Mouse (Mus musculus) neural tube, embryonic 10.5 days (tissue): ENCODE data around the gene Hectd2.

ENCODE experiments used
- DNase-seq: peaks from one replicate; pipeline ENCODE4 v3.0.0-alpha.2; 2017; ENCODE audit warnings: low spot score; ENCODE audit errors: extremely low spot score

Hectd2 gene

GRCm38 (mm10) chr19:36561171-36561570 is 6.7 kb downstream of the Hectd2 start:
- no peak for DNase-seq

- DNase-seq, result no peak
These were observed 10.0 kb downstream of the Hectd2 start for GRCm38 (mm10) chr19:36564396-36564795.

GRCm38 (mm10) chr19:36573986-36574385 is 19.5 kb downstream of the Hectd2 start:
- no peak for DNase-seq

GRCm38 (mm10) chr19:36575159-36575558 is 20.7 kb downstream of the Hectd2 start:
- no peak for DNase-seq

- DNase-seq, result no peak
These were observed 26.4 kb downstream of the Hectd2 start for GRCm38 (mm10) chr19:36580874-36581273.

- DNase-seq, result no peak
These were observed 27.7 kb downstream of the Hectd2 start for GRCm38 (mm10) chr19:36582116-36582515.

GRCm38 (mm10) chr19:36585505-36585904 is 31.1 kb downstream of the Hectd2 start:
- no peak for DNase-seq

GRCm38 (mm10) chr19:36594409-36594808 is 40.0 kb downstream of the Hectd2 start:
- no peak for DNase-seq

GRCm38 (mm10) chr19:36601869-36602268 is 47.4 kb downstream of the Hectd2 start:
- DNase-seq, result no peak

- peak; percentile 15 for DNase-seq
These were observed 48.3 kb downstream of the Hectd2 start for GRCm38 (mm10) chr19:36602535-36603312.

GRCm38 (mm10) chr19:36606270-36606669 is 51.8 kb downstream of the Hectd2 start:
- DNase-seq, result no peak

- DNase-seq, result no peak
These were observed 54.8 kb downstream of the Hectd2 start for GRCm38 (mm10) chr19:36609229-36609628.

GRCm38 (mm10) chr19:36610309-36610708 is 55.9 kb downstream of the Hectd2 start:
- DNase-seq, result no peak

GRCm38 (mm10) chr19:36625906-36626305 is 71.5 kb downstream of the Hectd2 start:
- DNase-seq, result no peak

- no peak for DNase-seq
These were observed 72.4 kb downstream of the Hectd2 start for GRCm38 (mm10) chr19:36626881-36627280.

- DNase-seq, result no peak
These were observed 75.0 kb downstream of the Hectd2 start for GRCm38 (mm10) chr19:36629394-36629910.

GRCm38 (mm10) chr19:36630361-36630760 is 75.9 kb downstream of the Hectd2 start:
- DNase-seq, result no peak

- no peak for DNase-seq
These were observed 80.3 kb downstream of the Hectd2 start for GRCm38 (mm10) chr19:36634771-36635170.

GRCm38 (mm10) chr19:36637223-36637622 is 82.8 kb downstream of the Hectd2 start:
- DNase-seq, result no peak

- DNase-seq, result no peak
These were observed 83.6 kb downstream of the Hectd2 start for GRCm38 (mm10) chr19:36637948-36638587.

GRCm38 (mm10) chr19:36639072-36639471 is 84.6 kb downstream of the Hectd2 start:
- no peak for DNase-seq

GRCm38 (mm10) chr19:36641128-36641527 is 86.7 kb downstream of the Hectd2 start:
- DNase-seq, result no peak
